Mouse (Mus musculus): ENCODE data around the gene Cyp1a2. TPM values are rescaled to one million over a fixed set of nuclear protein-coding genes. Genes with fewer than 3 reads are reported as not detected.

The Cyp1a2 gene
- polyA plus RNA-seq, 1 experiment from 2014 or later, result not detected

DNA sequence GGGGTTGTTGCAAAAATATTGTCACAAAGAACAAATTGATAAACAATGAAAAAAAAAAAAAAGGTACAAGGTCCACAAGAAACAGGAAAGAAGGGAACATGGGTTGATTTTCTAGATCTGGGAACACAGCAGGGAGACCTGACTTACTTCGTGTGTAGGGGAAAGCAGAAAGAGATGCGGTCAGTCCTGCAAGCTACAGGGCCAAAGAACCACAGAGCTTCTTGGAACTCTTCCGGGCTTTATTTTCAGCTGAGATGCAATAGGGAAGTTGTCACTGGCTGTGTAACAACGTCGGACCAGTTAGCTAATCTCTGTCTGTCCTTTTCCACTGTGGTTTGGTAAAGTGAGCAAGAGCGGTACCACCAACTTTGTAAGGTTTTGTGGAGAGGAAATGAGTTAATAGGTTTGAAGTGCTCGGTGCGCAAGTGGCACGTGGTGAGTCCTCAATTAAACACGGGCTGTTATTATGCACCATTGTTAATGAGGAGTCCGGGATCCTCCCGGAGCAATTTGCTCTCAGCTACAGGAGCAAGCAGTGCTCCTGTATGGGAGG, 36.9 kb downstream of the Cyp1a2 start:
- 61% methylated on average over 12 of the region's 12 CpGs for WGBS
- no peak overlapping the region for H3K27ac ChIP-seq
- no peaks in the 10 kb centered on the region for H3K9me3 ChIP-seq
- peaks cover 41% of the 10 kb centered on the region for H3K4me1 ChIP-seq (replicated peaks)
- H3K36me3 ChIP-seq, result peaks cover 10% of the 10 kb centered on the region
- ATAC-seq (ENCODE audit: insufficient number of reproducible peaks, insufficient read depth, low FRiP score, low TSS enrichment, low read depth), result no peak
- H3K9ac ChIP-seq (replicated peaks), result no peak overlapping the region
- H3K4me2 ChIP-seq, result no peak overlapping the region
- no peaks in the 10 kb centered on the region for H3K27me3 ChIP-seq
- H3K4me3 ChIP-seq (replicated peaks), result no peak overlapping the region

- Histone ChIP-seq H3K9ac (replicated peaks) (peak overlapping the region; percentile 99), H3K4me2 (peak overlapping the region; percentile 96), H3K9me3 (no peaks in the 10 kb centered on the region), H3K4me3 (replicated peaks) (peak overlapping the region; percentile 99), H3K36me3 (peaks cover 16% of the 10 kb centered on the region), H3K4me1 (replicated peaks) (peaks cover 42% of the 10 kb centered on the region), H3K27ac (peak overlapping the region; percentile 98), H3K27me3 (no peaks in the 10 kb centered on the region)
- ATAC-seq (ENCODE audit: insufficient number of reproducible peaks, insufficient read depth, low FRiP score, low TSS enrichment, low read depth), result peak; percentile 72
- WGBS, result under 1% methylated on average over 69 of the region's 85 CpGs
Measured at GRCm38 (mm10) chr9:57644944-57645893, 38.3 kb downstream of the Cyp1a2 start.

- peak overlapping the region; percentile 96 for H3K4me2 ChIP-seq
- H3K27ac ChIP-seq, result peak overlapping the region; percentile 98
- no peaks in the 10 kb centered on the region for H3K9me3 ChIP-seq
- peak overlapping the region; percentile 99 for H3K4me3 ChIP-seq (replicated peaks)
- peak overlapping the region; percentile 99 for H3K9ac ChIP-seq (replicated peaks)
- no peaks in the 10 kb centered on the region for H3K27me3 ChIP-seq
- under 1% methylated on average over 18 of the region's 18 CpGs for WGBS
- peaks cover 19% of the 10 kb centered on the region for H3K36me3 ChIP-seq
- ATAC-seq (ENCODE audit: insufficient number of reproducible peaks, insufficient read depth, low FRiP score, low TSS enrichment, low read depth), result peak; percentile 11; the same call in 1 of the 2 replicates
- H3K4me1 ChIP-seq (replicated peaks), result peaks cover 49% of the 10 kb centered on the region
Measured at GRCm38 (mm10) chr9:57644442-57644943, 39.0 kb downstream of the Cyp1a2 start.

DNA sequence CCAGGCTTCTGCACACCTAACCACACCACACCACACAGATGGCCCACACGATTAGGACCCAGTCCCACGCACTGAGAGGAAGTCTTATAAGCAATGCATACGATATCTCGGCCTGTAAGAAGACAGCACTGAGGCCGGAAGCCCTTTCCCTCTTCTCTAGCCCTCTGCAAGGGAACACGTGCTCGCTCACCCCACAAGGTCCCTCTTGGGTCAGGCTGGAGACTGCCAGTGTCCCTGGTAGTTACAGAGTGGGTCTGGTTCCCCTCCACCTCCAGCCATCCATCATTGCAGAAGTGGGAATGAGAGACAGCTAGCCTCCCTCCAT, 39.7 kb downstream of the Cyp1a2 start:
- peaks cover 56% of the 10 kb centered on the region for H3K4me1 ChIP-seq (replicated peaks)
- H3K27ac ChIP-seq, result peak overlapping the region; percentile 98; the same call in 1 of the 2 replicates
- H3K27me3 ChIP-seq, result no peaks in the 10 kb centered on the region
- H3K4me3 ChIP-seq (replicated peaks), result peak overlapping the region; percentile 99
- no peak for ATAC-seq (ENCODE audit: insufficient number of reproducible peaks, insufficient read depth, low FRiP score, low TSS enrichment, low read depth)
- peaks cover 19% of the 10 kb centered on the region for H3K36me3 ChIP-seq
- H3K9ac ChIP-seq (replicated peaks), result peak overlapping the region; percentile 99
- 54% methylated on average over 7 of the region's 7 CpGs for WGBS
- H3K9me3 ChIP-seq, result no peaks in the 10 kb centered on the region
- peak overlapping the region; percentile 96 for H3K4me2 ChIP-seq

GRCm38 (mm10) chr9:57643169-57643855, 40.2 kb downstream of the Cyp1a2 start:
- 0 out of 2 replicates have a peak overlapping the region, but pooled peaks have one; percentile 98 for H3K27ac ChIP-seq
- H3K27me3 ChIP-seq, result no peaks in the 10 kb centered on the region
- H3K9me3 ChIP-seq, result no peaks in the 10 kb centered on the region
- peak overlapping the region; percentile 99 for H3K9ac ChIP-seq (replicated peaks)
- ATAC-seq (ENCODE audit: insufficient number of reproducible peaks, insufficient read depth, low FRiP score, low TSS enrichment, low read depth), result no peak
- H3K4me2 ChIP-seq, result peak overlapping the region; percentile 96
- peaks cover 61% of the 10 kb centered on the region for H3K4me1 ChIP-seq (replicated peaks)
- peak overlapping the region; percentile 99 for H3K4me3 ChIP-seq (replicated peaks)
- 72% methylated on average over 9 of the region's 9 CpGs for WGBS
- peaks cover 19% of the 10 kb centered on the region for H3K36me3 ChIP-seq

DNA sequence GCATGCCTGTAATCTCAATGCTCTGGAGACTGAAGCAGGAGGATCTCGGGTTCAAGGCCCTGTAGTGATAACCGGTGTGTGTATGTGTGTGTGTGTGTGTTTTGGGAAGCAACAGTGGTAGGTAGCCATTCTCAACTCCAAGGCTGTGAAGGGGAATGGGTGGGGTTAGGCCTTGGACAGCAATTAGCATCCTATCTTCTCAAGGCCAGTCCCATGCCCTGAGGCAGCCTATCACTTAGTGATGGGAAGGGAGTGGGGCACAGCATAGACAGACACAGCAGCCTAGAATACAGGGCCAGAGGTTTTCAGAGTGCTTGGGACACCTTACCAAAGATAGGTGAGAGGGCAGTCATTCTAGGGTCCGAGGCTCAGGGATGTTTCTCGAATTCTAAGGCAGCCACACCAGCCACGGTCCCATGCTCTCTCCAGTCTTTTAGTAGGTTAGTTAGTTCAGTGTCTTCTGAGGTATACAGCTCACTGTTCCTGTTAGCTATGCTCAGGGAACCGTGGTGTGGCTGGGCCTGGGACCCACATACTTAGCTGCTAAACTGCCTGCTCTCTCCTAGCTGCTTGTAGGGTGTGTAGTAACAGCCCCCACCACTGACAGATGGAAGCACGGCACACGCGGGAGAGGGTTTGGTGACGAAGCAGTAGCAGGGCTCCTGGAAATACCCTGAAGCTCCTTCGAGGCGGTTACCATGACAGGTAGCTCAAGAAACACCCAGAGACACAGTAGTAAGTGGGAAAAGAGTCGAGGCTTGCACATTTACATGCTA, 41.5 kb downstream of the Cyp1a2 start:
- WGBS, result 88% methylated on average over 13 of the region's 13 CpGs
- ATAC-seq (ENCODE audit: insufficient number of reproducible peaks, insufficient read depth, low FRiP score, low TSS enrichment, low read depth), result no peak

GRCm38 (mm10) chr9:57641022-57641421, 42.5 kb downstream of the Cyp1a2 start:
- Histone ChIP-seq H3K4me1 (replicated peaks) (peaks cover 76% of the 10 kb centered on the region), H3K36me3 (peaks cover 19% of the 10 kb centered on the region), H3K4me2 (peak overlapping the region; percentile 50), H3K4me3 (replicated peaks) (0 out of 2 replicates have a peak overlapping the region, but pooled peaks have one; percentile 20), H3K27ac (peak overlapping the region; percentile 91; the same call in 1 of the 2 replicates), H3K27me3 (no peaks in the 10 kb centered on the region), H3K9ac (replicated peaks) (peak overlapping the region; percentile 42; the same call in 1 of the 2 replicates), H3K9me3 (no peaks in the 10 kb centered on the region)
- no peak for ATAC-seq (ENCODE audit: insufficient number of reproducible peaks, insufficient read depth, low FRiP score, low TSS enrichment, low read depth)
- WGBS, result 75% methylated on average over 1 of the region's 1 CpGs

More for the DNA sequence above, 41.5 kb downstream of the Cyp1a2 start:
- H3K27ac ChIP-seq, result no peak overlapping the region; the same call in 1 of the 2 replicates
- peaks cover 19% of the 10 kb centered on the region for H3K36me3 ChIP-seq
- no peaks in the 10 kb centered on the region for H3K27me3 ChIP-seq
- H3K4me2 ChIP-seq, result 0 out of 2 replicates have a peak overlapping the region, but pooled peaks have one; percentile 4
- H3K9me3 ChIP-seq, result no peaks in the 10 kb centered on the region
- H3K9ac ChIP-seq (replicated peaks), result no peak overlapping the region
- no peak overlapping the region for H3K4me3 ChIP-seq (replicated peaks)
- H3K4me1 ChIP-seq (replicated peaks), result peaks cover 74% of the 10 kb centered on the region

DNA sequence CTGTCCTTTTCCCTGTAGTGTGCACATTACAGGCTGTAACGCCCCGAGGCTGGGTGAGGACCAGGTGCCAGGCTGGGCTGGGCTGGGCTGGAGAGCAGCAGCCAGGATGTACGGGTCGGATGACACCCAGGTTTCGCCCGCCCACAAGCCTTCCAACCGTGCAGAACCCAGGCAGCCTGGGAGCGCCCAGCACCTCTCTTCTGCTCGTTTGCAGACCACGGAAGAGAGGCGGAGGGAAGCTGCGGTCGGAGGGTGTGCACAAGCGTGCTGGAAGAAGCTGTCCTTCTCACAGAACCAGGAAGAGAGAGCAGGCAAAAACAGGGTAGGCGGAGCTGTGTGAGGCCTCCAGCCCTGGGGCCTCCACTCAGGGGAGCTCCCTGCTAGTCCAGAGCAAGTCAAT, 43.1 kb downstream of the Cyp1a2 start:
- Histone ChIP-seq H3K4me3 (replicated peaks) (peak overlapping the region; percentile 20), H3K4me1 (replicated peaks) (peaks cover 80% of the 10 kb centered on the region), H3K36me3 (peaks cover 20% of the 10 kb centered on the region), H3K27me3 (no peaks in the 10 kb centered on the region), H3K9ac (replicated peaks) (peak overlapping the region; percentile 52), H3K4me2 (peak overlapping the region; percentile 50), H3K9me3 (no peaks in the 10 kb centered on the region), H3K27ac (peak overlapping the region; percentile 91)
- WGBS, result 15% methylated on average over 15 of the region's 15 CpGs
- no peak for ATAC-seq (ENCODE audit: insufficient number of reproducible peaks, insufficient read depth, low FRiP score, low TSS enrichment, low read depth)

GRCm38 (mm10) chr9:57639661-57640328, 43.7 kb downstream of the Cyp1a2 start:
- no peak for ATAC-seq (ENCODE audit: insufficient number of reproducible peaks, insufficient read depth, low FRiP score, low TSS enrichment, low read depth)
- WGBS, result 74% methylated on average over 5 of the region's 5 CpGs
- Histone ChIP-seq H3K27ac (peak overlapping the region; percentile 91), H3K9me3 (no peaks in the 10 kb centered on the region), H3K4me3 (replicated peaks) (peak overlapping the region; percentile 20), H3K36me3 (peaks cover 23% of the 10 kb centered on the region), H3K4me1 (replicated peaks) (peaks cover 80% of the 10 kb centered on the region), H3K27me3 (no peaks in the 10 kb centered on the region), H3K4me2 (peak overlapping the region; percentile 50), H3K9ac (replicated peaks) (peak overlapping the region; percentile 52; the same call in 1 of the 2 replicates)
